Mouse (Mus musculus) heart, embryonic 10.5 days (tissue): ENCODE results near the gene Gyg. TPM values are rescaled to one million over a fixed set of nuclear protein-coding genes. Genes with fewer than 3 reads are reported as not detected.
"Not testable (repeated sequence)": the region's sequence is repeated elsewhere in the genome, so short reads cannot be mapped to it uniquely, and the experiment has no call there.

Experiments used
- DNase-seq: peaks from one replicate; pipeline ENCODE4 v3.0.0-alpha.2; 2017; ENCODE audit warnings: low spot score
- H3K27ac ChIP-seq: fragments of 300-500 bp; sonication (generic); 2 replicates; pipeline ENCODE4 v1.5.1; 2016; ENCODE audit warnings: mild to moderate bottlenecking
- H3K27me3 ChIP-seq: fragments of 300-500 bp; sonication (generic); 2 replicates; pipeline ENCODE4 v1.6.1; 2016; ENCODE audit warnings: mild to moderate bottlenecking; ENCODE audit not compliant: poor library complexity, insufficient read depth, severe bottlenecking
- H3K36me3 ChIP-seq: fragments of 300-500 bp; sonication (generic); 2 replicates; pipeline ENCODE4 v1.6.1; 2016; ENCODE audit warnings: mild to moderate bottlenecking, moderate library complexity
- H3K4me1 ChIP-seq: fragments of 300-500 bp; sonication (generic); 2 replicates; pipeline ENCODE4 v1.6.1; 2016; ENCODE audit warnings: mild to moderate bottlenecking
- H3K4me3 ChIP-seq: fragments of 300-500 bp; sonication (generic); 2 replicates; pipeline ENCODE4 v1.5.1; 2016; ENCODE audit warnings: mild to moderate bottlenecking, moderate library complexity
- H3K9me3 ChIP-seq: fragments of 300-500 bp; sonication (generic); 2 replicates; pipeline ENCODE4 v1.6.1; 2016; ENCODE audit warnings: mild to moderate bottlenecking, moderate library complexity
- WGBS: fragments of 180-500 bp; shearing (Covaris S2); methylation state at CpG from one replicate; pipeline ENCODE4 v1.1.7; 2016; 5-methylcytosine and 5-hydroxymethylcytosine counted together
- polyA plus RNA-seq: library from polyadenylated mRNA; unstranded; fragments of >200 nt; fragmentation: Nextera tagmentation; extraction: Ambion mirVana; gene quantifications from 2 replicates; pipeline ENCODE4 v1.2.1, GENCODE M21; 2016

Gene Gyg
- polyA plus RNA-seq, 1 experiment from 2014 or later: 444 TPM

DNA sequence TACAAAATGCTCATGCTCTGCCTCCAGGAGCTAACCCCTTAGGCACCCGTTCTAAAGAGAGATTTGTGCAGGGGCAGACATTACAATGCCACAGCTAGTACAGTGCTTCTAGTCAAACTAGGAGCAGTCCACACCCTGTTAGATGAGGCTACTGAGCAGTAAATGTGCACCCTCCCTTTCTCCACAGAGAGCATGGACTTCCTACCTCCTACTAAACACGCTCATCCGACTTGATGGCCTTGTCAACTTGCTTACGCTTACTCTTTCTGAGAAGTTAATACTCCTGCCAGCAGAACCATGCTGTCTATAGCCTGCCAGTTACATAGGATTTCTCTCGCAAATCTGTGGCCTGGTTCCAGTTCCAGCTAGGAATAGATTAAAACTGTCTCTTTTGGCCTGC is 29.5 kb downstream of the Gyg start:
- H3K27me3 ChIP-seq: no peaks in the 10 kb centered on the region
- H3K4me3 ChIP-seq: no peak overlapping the region
- DNase-seq: no peak
- peaks cover 5% of the 10 kb centered on the region for H3K4me1 ChIP-seq
- no peaks in the 10 kb centered on the region for H3K9me3 ChIP-seq
- H3K27ac ChIP-seq: no peak overlapping the region
- 91% methylated on average over 5 of the region's 5 CpGs for WGBS
- H3K36me3 ChIP-seq: peaks cover 88% of the 10 kb centered on the region

GRCm38 (mm10) chr3:20121582-20121981 is 33.5 kb downstream of the Gyg start:
- not testable (repeated sequence) for H3K4me1 ChIP-seq

GRCm38 (mm10) chr3:20119686-20120244 is 35.4 kb downstream of the Gyg start:
- DNase-seq: no peak
- no peaks in the 10 kb centered on the region for H3K4me1 ChIP-seq
- H3K36me3 ChIP-seq: peaks cover 52% of the 10 kb centered on the region
- 76% methylated on average over 4 of the region's 4 CpGs for WGBS
- H3K27me3 ChIP-seq: no peaks in the 10 kb centered on the region
- H3K4me3 ChIP-seq: no peak overlapping the region
- no peak overlapping the region for H3K27ac ChIP-seq
- no peaks in the 10 kb centered on the region for H3K9me3 ChIP-seq

More at GRCm38 (mm10) chr3:20121582-20121981, 33.5 kb downstream of the Gyg start:
- not testable (repeated sequence) for H3K27ac ChIP-seq, H3K9me3 ChIP-seq, DNase-seq, H3K4me3 ChIP-seq, H3K27me3 ChIP-seq
- 84% methylated on average over 5 of the region's 5 CpGs for WGBS
- H3K36me3 ChIP-seq: peaks cover 68% of the 10 kb centered on the region

GRCm38 (mm10) chr3:20119044-20119591 is 36.0 kb downstream of the Gyg start:
- no peak overlapping the region for H3K27ac ChIP-seq
- H3K9me3 ChIP-seq: no peaks in the 10 kb centered on the region
- WGBS: 79% methylated on average over 19 of the region's 19 CpGs
- H3K36me3 ChIP-seq: peaks cover 45% of the 10 kb centered on the region
- DNase-seq: no peak
- no peak overlapping the region for H3K4me3 ChIP-seq
- H3K27me3 ChIP-seq: no peaks in the 10 kb centered on the region
- H3K4me1 ChIP-seq: no peaks in the 10 kb centered on the region

DNA sequence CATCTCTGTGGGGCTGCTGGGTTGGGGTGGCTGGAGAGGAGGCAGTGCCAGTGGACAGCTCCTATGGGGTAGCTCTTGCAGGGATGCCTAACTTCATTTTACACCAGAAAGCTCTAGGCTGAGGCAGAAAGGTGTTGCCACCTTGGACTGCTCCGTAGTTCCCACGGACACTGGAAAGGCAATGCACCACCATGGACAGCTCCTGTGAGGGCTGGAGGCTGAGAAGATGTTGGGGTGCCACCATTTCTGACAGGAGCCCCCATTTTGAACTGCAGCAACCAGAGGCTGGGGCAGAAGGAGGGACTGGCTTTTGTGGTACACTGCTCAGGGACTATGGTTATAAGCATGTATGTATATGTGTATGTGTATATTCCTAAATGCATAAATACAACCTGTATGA is 43.2 kb downstream of the Gyg start:
- Histone ChIP-seq H3K36me3 (peaks cover 43% of the 10 kb centered on the region), H3K27ac (no peak overlapping the region), H3K27me3 (no peaks in the 10 kb centered on the region), H3K4me1 (no peaks in the 10 kb centered on the region), H3K4me3 (no peak overlapping the region), H3K9me3 (no peaks in the 10 kb centered on the region)
- no peak for DNase-seq
- 93% methylated on average over 2 of the region's 2 CpGs for WGBS

DNA sequence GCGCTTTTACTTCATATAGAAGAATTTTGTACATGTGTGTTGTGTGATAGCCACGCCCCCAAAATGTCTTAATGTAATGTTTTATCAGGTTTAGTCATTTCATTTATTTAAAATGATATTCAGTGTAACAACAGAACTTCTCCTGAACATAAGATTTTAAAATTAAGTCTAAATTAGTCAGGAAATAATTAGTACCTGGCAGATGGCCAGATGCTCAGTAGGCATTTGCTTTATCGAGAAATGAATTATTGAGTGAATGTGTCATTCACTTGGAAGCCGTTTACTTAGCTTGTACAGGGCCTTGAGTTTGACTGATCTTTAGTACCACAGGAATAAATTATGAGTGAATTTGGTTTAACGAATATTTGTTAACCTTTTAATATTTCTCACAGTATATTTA is 46.2 kb downstream of the Gyg start:
- H3K4me1 ChIP-seq: no peaks in the 10 kb centered on the region
- H3K27ac ChIP-seq: no peak overlapping the region
- 89% methylated on average over 5 of the region's 5 CpGs for WGBS
- peaks cover 41% of the 10 kb centered on the region for H3K36me3 ChIP-seq
- H3K4me3 ChIP-seq: no peak overlapping the region
- H3K27me3 ChIP-seq: no peaks in the 10 kb centered on the region
- DNase-seq: no peak
- no peaks in the 10 kb centered on the region for H3K9me3 ChIP-seq

- H3K9me3 ChIP-seq: no peaks in the 10 kb centered on the region
These were observed 50.3 kb downstream of the Gyg start for GRCm38 (mm10) chr3:20104776-20105175.

GRCm38 (mm10) chr3:20104318-20104717 is 50.8 kb downstream of the Gyg start:
- Histone ChIP-seq H3K4me3 (no peak overlapping the region), H3K4me1 (no peaks in the 10 kb centered on the region), H3K36me3 (peaks cover 11% of the 10 kb centered on the region), H3K27ac (no peak overlapping the region), H3K27me3 (no peaks in the 10 kb centered on the region), H3K9me3 (no peaks in the 10 kb centered on the region)
- DNase-seq: no peak
- 76% methylated on average over 8 of the region's 8 CpGs for WGBS

More at GRCm38 (mm10) chr3:20104776-20105175, 50.3 kb downstream of the Gyg start:
- H3K27me3 ChIP-seq: no peaks in the 10 kb centered on the region
- 95% methylated on average over 2 of the region's 2 CpGs for WGBS
- no peak overlapping the region for H3K4me3 ChIP-seq
- no peaks in the 10 kb centered on the region for H3K4me1 ChIP-seq
- DNase-seq: no peak
- H3K27ac ChIP-seq: no peak overlapping the region
- H3K36me3 ChIP-seq: peaks cover 16% of the 10 kb centered on the region

DNA sequence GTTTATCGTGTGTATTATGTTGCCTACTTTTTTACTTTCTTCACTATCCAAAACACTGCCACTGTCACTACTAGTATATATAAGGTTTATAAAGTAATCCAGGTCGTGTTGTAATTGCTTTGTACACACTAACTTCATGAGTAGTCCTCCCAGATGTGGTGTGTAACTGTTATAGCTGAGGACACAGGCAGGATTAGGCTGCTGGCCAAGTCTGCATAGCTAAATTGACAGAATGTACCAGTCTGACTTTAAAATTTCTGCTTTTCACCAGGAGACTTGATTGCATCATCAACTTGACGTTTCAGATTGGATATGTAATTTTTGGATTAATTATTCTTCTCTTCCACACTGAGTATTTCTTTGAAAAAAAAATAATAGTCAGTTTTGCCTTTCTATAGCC is 51.3 kb downstream of the Gyg start:
- Histone ChIP-seq H3K27me3 (no peaks in the 10 kb centered on the region), H3K9me3 (no peaks in the 10 kb centered on the region), H3K27ac (no peak overlapping the region), H3K4me1 (no peaks in the 10 kb centered on the region), H3K4me3 (no peak overlapping the region), H3K36me3 (peaks cover 10% of the 10 kb centered on the region)
- DNase-seq: no peak
- WGBS: 77% methylated on average over 3 of the region's 3 CpGs

- Histone ChIP-seq H3K4me3 (no peak overlapping the region), H3K4me1 (peaks cover 15% of the 10 kb centered on the region), H3K9me3 (no peaks in the 10 kb centered on the region), H3K27me3 (no peaks in the 10 kb centered on the region), H3K27ac (peak overlapping the region; percentile 88), H3K36me3 (peaks cover 27% of the 10 kb centered on the region; the same call in 1 of the 2 replicates)
- 22% methylated on average over 3 of the region's 3 CpGs for WGBS
- peak; percentile 92 for DNase-seq
These were observed 73.0 kb downstream of the Gyg start for GRCm38 (mm10) chr3:20082161-20082560.

DNA sequence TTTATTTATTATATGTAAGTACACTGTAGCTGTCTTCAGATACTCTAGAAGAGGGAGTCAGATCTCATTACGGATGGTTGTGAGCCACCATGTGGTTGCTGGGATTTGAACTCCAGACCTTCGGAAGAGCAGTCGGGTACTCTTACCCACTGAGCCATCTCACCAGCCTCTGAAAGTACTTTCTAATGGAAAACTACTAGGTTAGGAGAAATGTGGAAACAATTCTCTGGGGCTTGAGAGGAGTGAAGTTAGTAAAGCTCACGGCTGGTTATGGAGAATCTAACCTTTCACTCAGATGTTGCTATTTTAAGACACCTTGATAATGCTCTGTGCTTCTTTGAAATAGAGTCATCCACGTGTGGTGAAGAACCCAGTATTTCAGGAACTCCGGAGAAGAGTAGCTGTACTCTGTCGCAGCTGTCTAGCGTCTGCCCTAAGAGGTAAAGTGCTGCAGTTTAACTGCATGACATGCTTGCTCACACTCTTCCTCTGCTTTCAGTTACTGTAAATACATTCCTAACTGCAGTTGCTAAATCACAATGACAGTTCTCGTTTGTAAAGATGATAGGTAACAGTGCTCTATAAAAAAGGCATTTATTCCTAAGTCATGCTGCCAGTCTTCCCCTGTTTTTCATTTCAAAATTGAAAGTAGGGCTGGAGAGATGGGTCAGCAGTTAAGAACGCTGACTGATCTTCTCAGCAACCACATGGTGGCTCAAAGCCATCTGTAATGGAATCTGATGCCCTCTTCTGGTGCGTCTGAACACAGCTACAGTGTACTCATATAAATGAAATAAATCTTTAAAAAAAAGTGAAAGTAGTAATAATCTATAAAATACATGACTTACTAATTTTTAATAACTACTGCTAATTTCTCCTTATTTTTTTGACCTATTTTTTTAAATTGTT is 78.7 kb downstream of the Gyg start:
- DNase-seq: no peak
- Histone ChIP-seq H3K4me3 (peak overlapping the region; percentile 18; the same call in 1 of the 2 replicates), H3K36me3 (peaks cover 28% of the 10 kb centered on the region; the same call in 1 of the 2 replicates), H3K27me3 (no peaks in the 10 kb centered on the region), H3K9me3 (no peaks in the 10 kb centered on the region), H3K4me1 (peaks cover 8% of the 10 kb centered on the region), H3K27ac (peak overlapping the region; percentile 74; the same call in 1 of the 2 replicates)
- 57% methylated on average over 11 of the region's 11 CpGs for WGBS
